Mouse (Mus musculus): ENCODE results near the gene Gabarap.

- TF ChIP-seq SIN3A (IDR thresholded peaks at IDR 0.05; ENCODE audit: low read length) (no peak), RAD21 (IDR thresholded peaks at IDR 0.05; ENCODE audit: low read depth, low read length) (no peak), POLR2A (IDR thresholded peaks at IDR 0.05; ENCODE audit: control insufficient read depth in 1 of 2, insufficient read depth in 1 of 2, low read depth in 1 of 2, low read length in 2 of 2, poor library complexity in 1 of 2) (no peak), MEF2A (IDR thresholded peaks at IDR 0.05; ENCODE audit: extremely low read depth, insufficient replicate concordance, low read depth, low read length, poor library complexity, severe bottlenecking) (no peak), CTCF (IDR thresholded peaks at IDR 0.05 in 2 of 3, conservative IDR thresholded peaks at IDR 0.05 in 1 of 3; ENCODE audit: control insufficient read depth in 1 of 3, insufficient read depth in 1 of 3, low read depth in 2 of 3, low read length in 3 of 3, poor library complexity in 1 of 3, severe bottlenecking in 1 of 3) (no peak), E2F4 (IDR thresholded peaks at IDR 0.05; ENCODE audit: borderline replicate concordance, low read depth, low read length) (no peak)
These were observed 25.7 kb downstream of the Gabarap start, which contains the start of gene Dlg4 for GRCm38 (mm10) chr11:70016669-70017068.
